Mouse (Mus musculus): ENCODE results near the gene Gm42906. TPM values are rescaled to one million over a fixed set of nuclear protein-coding genes. Genes with fewer than 3 reads are reported as not detected.

Gm42906 gene
- total and polyA plus RNA-seq, 3 experiments: not detected

GRCm38 (mm10) chr5:151116192-151116887 is 311.6 kb downstream of the Gm42906 start:
- H3K27me3 ChIP-seq (replicated peaks): no peaks in the 10 kb centered on the region
- TF ChIP-seq MAZ (IDR thresholded peaks at IDR 0.05; ENCODE audit: low read depth, low read length) (no peak), CHD1 (IDR thresholded peaks at IDR 0.05; ENCODE audit: low read depth, low read length) (peak; percentile 81), MAX (IDR thresholded peaks at IDR 0.05; ENCODE audit: low read length) (no peak), EP300 (IDR thresholded peaks at IDR 0.05; ENCODE audit: low read length) (no peak), TCF12 (IDR thresholded peaks at IDR 0.05; ENCODE audit: low read depth, low read length) (peak; percentile 39; the same call in 1 of the 2 replicates), KAT2A (IDR thresholded peaks at IDR 0.05; ENCODE audit: insufficient replicate concordance, low read length) (no peak), JUN (IDR thresholded peaks at IDR 0.05; ENCODE audit: insufficient read depth, low read depth, low read length) (peak; percentile 33; the same call in 1 of the 2 replicates), SIN3A (IDR thresholded peaks at IDR 0.05; ENCODE audit: low read length) (0 out of 2 replicates have a peak, but pooled peaks have one; percentile 35), CTCF (conservative IDR thresholded peaks at IDR 0.05 in 1 of 2, IDR thresholded peaks at IDR 0.05 in 1 of 2; ENCODE audit: low read depth in 2 of 2, low read length in 2 of 2) (no peak), SMC3 (IDR thresholded peaks at IDR 0.05; ENCODE audit: low read depth, low read length) (no peak), IRF4 (IDR thresholded peaks at IDR 0.05; ENCODE audit: low read depth, low read length) (peak; percentile 79), E2F4 (IDR thresholded peaks at IDR 0.05; ENCODE audit: insufficient replicate concordance, low read depth, low read length) (no peak), PAX5 (IDR thresholded peaks at IDR 0.05; ENCODE audit: low read length) (no peak)
- dilution Hi-C loops (cut with MboI; ENCODE audit: extremely low pct_ligation_motif_present, extremely low pct_unique_long_range_greater_than_20kb, low sequenced_read_pairs) (no loop called here), in situ Hi-C loops (cut with MboI; ENCODE audit: low pct_ligation_motif_present, low pct_unique_long_range_greater_than_20kb, low sequenced_read_pairs) (no loop called here)
- no peaks in the 10 kb centered on the region for H3K9me3 ChIP-seq (replicated peaks; ENCODE audit: low read length)
- peak overlapping the region; percentile 20; the same call in 1 of the 2 replicates for H3K9ac ChIP-seq (ENCODE audit: insufficient read depth, low read depth)
- peaks cover 21 to 91% of the 10 kb centered on the region in 2 experiments for H3K4me1 ChIP-seq (ENCODE audit: control insufficient read depth in 1 of 2, insufficient read depth in 2 of 2)
- peaks cover 8 to 76% of the 10 kb centered on the region in 2 experiments for H3K36me3 ChIP-seq (replicated peaks in 1 of 2; ENCODE audit: control insufficient read depth in 1 of 2, insufficient read depth in 1 of 2, low read length in 1 of 2)
- H3K79me2 ChIP-seq (replicated peaks; ENCODE audit: control insufficient read depth, extremely low read depth, insufficient read depth, poor library complexity, severe bottlenecking): peaks cover 88% of the 10 kb centered on the region
- peak; percentile 38 for DNase-seq (ENCODE audit: extremely low read depth)
- peak overlapping the region; percentile 49 for H3K4me2 ChIP-seq (ENCODE audit: insufficient read depth, low read depth, poor library complexity, severe bottlenecking)
- H3K4me3 ChIP-seq (replicated peaks in 1 of 3; ENCODE audit: low read depth in 2 of 3, low read length in 2 of 3, poor library complexity in 1 of 3): no peak overlapping the region
- peak overlapping the region; percentile 78 for H3K27ac ChIP-seq (ENCODE audit: insufficient read depth, low read depth)

GRCm38 (mm10) chr5:151112743-151113142 is 315.2 kb downstream of the Gm42906 start:
- Histone ChIP-seq H3K4me3 (replicated peaks in 1 of 3; ENCODE audit: low read depth in 2 of 3, low read length in 2 of 3, poor library complexity in 1 of 3) (peak overlapping the region in 1 of 3 experiments; percentile 33), H3K9ac (ENCODE audit: insufficient read depth, low read depth) (peak overlapping the region; percentile 5; the same call in 1 of the 2 replicates), H3K36me3 (replicated peaks in 1 of 2; ENCODE audit: control insufficient read depth in 1 of 2, insufficient read depth in 1 of 2, low read length in 1 of 2) (peaks cover 4 to 48% of the 10 kb centered on the region in 2 experiments), H3K27me3 (replicated peaks) (no peaks in the 10 kb centered on the region), H3K9me3 (replicated peaks; ENCODE audit: low read length) (no peaks in the 10 kb centered on the region), H3K27ac (ENCODE audit: insufficient read depth, low read depth) (peak overlapping the region; percentile 95), H3K4me1 (ENCODE audit: control insufficient read depth in 1 of 2, insufficient read depth in 2 of 2) (peaks cover 12 to 81% of the 10 kb centered on the region in 2 experiments), H3K79me2 (replicated peaks; ENCODE audit: control insufficient read depth, extremely low read depth, insufficient read depth, poor library complexity, severe bottlenecking) (peaks cover 78% of the 10 kb centered on the region), H3K4me2 (ENCODE audit: insufficient read depth, low read depth, poor library complexity, severe bottlenecking) (peak overlapping the region; percentile 52)
- in situ Hi-C loops (cut with MboI; ENCODE audit: low pct_ligation_motif_present, low pct_unique_long_range_greater_than_20kb, low sequenced_read_pairs): no loop called here
- DNase-seq (ENCODE audit: extremely low read depth): peak; percentile 70
- dilution Hi-C loops (cut with MboI; ENCODE audit: extremely low pct_ligation_motif_present, extremely low pct_unique_long_range_greater_than_20kb, low sequenced_read_pairs): no loop called here
- TF ChIP-seq NRF1 (IDR thresholded peaks at IDR 0.05; ENCODE audit: low read depth, low read length): no peak
- no peak for TF ChIP-seq JUND (conservative IDR thresholded peaks at IDR 0.05; ENCODE audit: low read depth, low read length)
- no peak for TF ChIP-seq MAZ (IDR thresholded peaks at IDR 0.05; ENCODE audit: low read depth, low read length)
- no peak for TF ChIP-seq GABPA (IDR thresholded peaks at IDR 0.05; ENCODE audit: insufficient replicate concordance, low read depth, low read length)
- no peak for TF ChIP-seq MAX (IDR thresholded peaks at IDR 0.05; ENCODE audit: low read length)
- TF ChIP-seq UBTF (IDR thresholded peaks at IDR 0.05; ENCODE audit: low read depth, low read length): no peak
- TF ChIP-seq POLR2A (IDR thresholded peaks at IDR 0.05; ENCODE audit: low read depth, low read length): no peak
- no peak for TF ChIP-seq NELFE (IDR thresholded peaks at IDR 0.05; ENCODE audit: low read depth, low read length)
- peak; percentile 63 for TF ChIP-seq TCF12 (IDR thresholded peaks at IDR 0.05; ENCODE audit: low read depth, low read length)
- TF ChIP-seq BHLHE40 (IDR thresholded peaks at IDR 0.05; ENCODE audit: low read depth, low read length): peak; percentile 82
- no peak for TF ChIP-seq RAD21 (IDR thresholded peaks at IDR 0.05; ENCODE audit: low read depth, low read length)
- peak; percentile 25; the same call in 1 of the 2 replicates for TF ChIP-seq MEF2A (IDR thresholded peaks at IDR 0.05; ENCODE audit: borderline replicate concordance, low read depth, low read length)
- TF ChIP-seq RCOR1 (conservative IDR thresholded peaks at IDR 0.05; ENCODE audit: low read depth, low read length): no peak
- TF ChIP-seq ETS1 (conservative IDR thresholded peaks at IDR 0.05; ENCODE audit: low read depth, low read length): peak; percentile 97
- no peak for TF ChIP-seq KAT2A (IDR thresholded peaks at IDR 0.05; ENCODE audit: insufficient replicate concordance, low read length)
- no peak for TF ChIP-seq ZC3H11A (IDR thresholded peaks at IDR 0.05; ENCODE audit: low read depth, low read length)
- TF ChIP-seq EP300 (IDR thresholded peaks at IDR 0.05; ENCODE audit: low read length): peak; percentile 61
- TF ChIP-seq CHD1 (IDR thresholded peaks at IDR 0.05; ENCODE audit: low read depth, low read length): no peak
- no peak for TF ChIP-seq CHD2 (IDR thresholded peaks at IDR 0.05; ENCODE audit: low read length)
- no peak for TF ChIP-seq POLR2AphosphoS2 (IDR thresholded peaks at IDR 0.05; ENCODE audit: low read depth, low read length)
- no peak for TF ChIP-seq HCFC1 (IDR thresholded peaks at IDR 0.05; ENCODE audit: low read depth, low read length)
- TF ChIP-seq ZKSCAN1 (IDR thresholded peaks at IDR 0.05; ENCODE audit: borderline replicate concordance, low read depth, low read length): no peak
- no peak for TF ChIP-seq USF1 (IDR thresholded peaks at IDR 0.05; ENCODE audit: low read depth, low read length)
- TF ChIP-seq ZNF384 (IDR thresholded peaks at IDR 0.05; ENCODE audit: low read depth, low read length): no peak; the same call in 1 of the 2 replicates
